Mouse (Mus musculus) kidney, postnatal 25 days (tissue): ENCODE measurements around the gene Bcr.
A peak's percentile ranks its signal among the peaks of the same experiment; 100 is the strongest.

ENCODE experiments used
- DNase-seq, 2 experiments: peaks; one replicate each; pipeline ENCODE4 v3.0.0; 2021; ENCODE audit warnings: mixed read lengths in 2 of 2

Bcr gene

DNA sequence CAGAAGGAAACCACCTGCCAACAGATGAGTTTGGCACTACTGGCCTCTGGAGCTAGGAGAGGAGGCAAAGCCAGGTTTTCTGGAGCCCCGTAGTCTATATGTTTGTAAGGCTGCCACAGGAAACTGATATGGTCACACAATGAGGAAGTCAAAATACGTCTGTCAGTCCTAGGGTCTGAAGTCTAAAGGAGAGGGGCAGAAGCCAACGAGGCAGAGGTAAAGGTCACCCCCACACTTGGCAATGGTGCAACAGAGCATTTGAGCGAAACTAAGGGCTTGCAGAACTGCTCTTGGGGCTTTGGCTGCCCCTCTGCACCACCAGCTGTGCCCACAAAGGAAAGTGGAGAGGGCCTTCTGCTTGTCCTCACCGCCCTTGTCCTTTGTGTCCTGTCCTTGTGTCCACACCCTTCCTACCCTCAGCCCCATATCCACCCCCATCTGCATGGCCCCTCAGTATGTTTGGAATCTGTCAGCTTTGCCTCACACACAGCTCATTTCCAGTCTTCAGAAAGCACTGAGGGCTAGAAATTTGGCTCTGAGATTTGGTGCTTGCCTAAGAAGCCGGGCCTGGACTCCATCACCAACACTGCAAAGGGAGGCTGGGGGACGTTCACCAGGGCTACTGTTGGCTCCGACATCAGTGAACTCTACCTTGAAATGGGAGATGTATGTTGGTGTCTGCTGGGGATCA, 127.1 kb downstream of the Bcr start:
- DNase-seq: no peak

DNA sequence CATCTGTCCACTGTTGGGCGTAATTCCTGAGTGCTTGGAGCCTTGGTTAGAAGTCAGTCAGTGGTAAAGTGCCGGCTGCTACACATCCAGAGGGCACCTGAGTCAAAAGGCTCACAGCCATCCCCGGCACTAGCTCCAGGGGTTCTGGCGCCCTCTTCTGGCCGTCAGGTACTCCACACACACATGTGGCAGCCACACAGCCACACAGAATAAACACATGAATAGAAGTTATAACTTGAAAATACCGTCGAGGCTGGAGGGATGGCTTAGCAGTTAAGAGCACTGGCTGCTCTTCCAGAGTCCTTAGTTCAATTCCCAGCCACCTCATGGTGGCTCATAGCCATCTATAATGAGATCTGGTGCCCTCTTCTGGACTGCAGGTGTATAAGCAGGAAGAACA, 131.3 kb downstream of the Bcr start:
- DNase-seq: no peak

DNA sequence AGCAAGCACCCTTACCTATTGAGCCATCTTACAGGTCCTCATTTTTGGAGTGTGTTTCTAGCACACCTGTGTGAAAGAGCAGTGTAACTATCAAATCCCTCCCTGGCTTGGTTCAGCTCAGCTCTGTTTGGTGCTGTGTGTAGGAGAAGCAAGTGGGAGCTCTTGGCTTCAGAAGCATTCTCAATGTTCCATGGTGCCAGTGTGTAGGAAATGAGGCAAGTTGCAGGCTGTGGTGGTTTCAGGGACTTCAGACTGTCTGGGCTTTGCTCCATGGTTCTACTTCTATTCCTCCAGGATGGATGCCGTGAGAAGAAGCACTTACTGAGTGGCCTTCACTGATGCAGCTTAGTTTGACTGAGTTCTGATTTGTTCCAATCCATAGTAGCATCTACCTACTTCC, 137.4 kb downstream of the Bcr start:
- no peak for DNase-seq

DNA sequence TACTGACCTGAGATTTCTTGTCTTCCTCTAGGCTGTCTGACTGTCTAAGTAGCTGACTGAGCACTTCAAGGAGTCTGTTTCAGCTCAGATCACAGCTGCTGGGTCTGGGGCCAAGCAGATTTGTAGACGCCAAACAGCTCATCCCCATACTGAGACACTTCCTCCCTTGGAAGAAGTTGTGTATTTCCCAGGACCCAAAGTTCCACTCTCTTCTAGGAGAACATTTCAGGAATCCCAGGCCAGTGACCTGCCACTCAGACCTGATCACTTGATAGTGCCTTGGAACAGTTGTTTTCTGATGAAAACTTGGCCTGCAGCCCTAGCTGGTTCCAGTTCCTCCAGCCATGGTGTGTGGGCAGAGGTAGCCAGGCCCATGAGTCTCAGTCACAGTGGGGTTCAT, 140.3 kb downstream of the Bcr start:
- DNase-seq: peak in 1 of 2 experiments; percentile 32

DNA sequence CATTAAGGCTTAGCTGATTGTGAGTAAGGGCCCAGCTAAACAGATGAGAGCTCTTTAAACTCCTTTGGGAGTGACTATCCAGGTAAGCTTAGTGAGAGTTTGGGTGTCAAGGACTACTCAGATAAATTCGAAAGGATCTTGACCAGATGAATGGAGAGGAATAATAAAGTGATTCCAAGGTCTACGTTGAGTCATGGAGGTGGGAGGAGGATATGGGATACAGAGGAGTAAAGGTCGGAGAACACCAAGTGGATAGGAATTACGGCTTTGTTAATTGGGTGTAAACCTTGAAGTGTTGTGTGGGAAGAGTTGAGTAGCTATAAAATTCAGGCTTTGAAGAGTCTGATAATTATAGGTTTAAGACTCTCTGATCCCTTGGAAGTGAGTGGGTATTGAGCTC, 145.8 kb downstream of the Bcr start:
- DNase-seq: no peak

DNA sequence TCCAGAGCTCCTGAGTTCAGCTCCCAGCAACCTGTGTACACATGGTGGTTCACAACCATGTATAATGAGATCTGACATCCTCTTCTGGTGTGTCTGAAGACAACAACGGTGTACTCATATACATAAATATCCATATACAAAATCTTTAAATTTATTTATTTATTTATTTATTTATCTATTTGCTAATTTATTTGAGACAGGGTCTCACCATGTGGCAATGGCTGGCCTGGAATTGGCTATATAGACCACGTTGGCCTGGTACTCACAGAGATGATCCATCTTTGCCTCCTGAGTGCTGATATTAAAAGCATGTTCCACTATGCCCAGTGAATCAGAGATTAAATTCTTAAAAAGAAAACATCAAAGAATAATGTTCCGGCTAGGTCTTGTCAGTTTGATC, 150.4 kb downstream of the Bcr start:
- no peak for DNase-seq

DNA sequence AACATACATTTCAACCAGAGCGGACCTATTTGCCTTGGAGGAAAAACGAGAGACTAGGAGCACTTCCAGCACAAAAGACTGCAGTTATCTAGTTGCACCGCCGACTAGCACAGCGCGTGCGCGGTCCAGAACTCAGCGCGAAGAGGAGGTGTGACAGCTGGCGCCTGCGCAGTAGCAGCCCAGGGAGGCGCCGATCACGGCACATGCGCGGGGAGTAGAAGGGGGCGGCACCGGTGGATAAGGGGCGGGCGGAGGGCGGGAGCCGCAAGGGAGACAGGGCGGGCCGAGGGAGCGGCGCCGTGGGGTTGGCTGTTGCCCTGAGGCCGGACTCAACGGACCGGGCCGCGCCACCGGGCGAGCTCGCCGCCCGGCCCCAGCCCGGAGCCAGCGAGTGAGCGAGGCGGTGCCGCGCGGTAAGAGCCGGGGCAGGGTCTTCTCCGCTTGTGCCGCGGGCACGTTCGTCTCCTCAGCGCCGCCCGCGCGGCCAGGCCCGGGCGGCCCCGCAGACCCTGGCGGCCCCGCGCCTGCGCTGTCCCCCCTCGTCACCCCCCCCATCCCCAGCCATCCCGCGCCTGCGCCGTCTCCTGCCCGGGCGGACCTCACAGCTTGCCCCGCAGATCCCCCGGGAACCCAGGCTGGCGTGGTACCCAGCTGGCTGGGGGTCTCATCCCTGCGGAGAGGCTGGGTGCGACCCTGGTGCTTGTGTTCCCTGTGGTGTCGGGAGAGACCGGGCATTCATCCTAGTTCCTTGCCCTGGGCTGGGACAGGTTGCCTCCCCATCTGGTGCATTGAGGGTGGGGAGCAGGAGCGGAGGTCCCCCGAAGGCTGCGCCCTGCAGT, 151.6 kb downstream of the Bcr start, which contains the start of gene Specc1l:
Gene Specc1l (plus strand): TSS at position 267 of the 839 bp plus-strand sequence.
- peak; percentile 95 to 98 for DNase-seq

DNA sequence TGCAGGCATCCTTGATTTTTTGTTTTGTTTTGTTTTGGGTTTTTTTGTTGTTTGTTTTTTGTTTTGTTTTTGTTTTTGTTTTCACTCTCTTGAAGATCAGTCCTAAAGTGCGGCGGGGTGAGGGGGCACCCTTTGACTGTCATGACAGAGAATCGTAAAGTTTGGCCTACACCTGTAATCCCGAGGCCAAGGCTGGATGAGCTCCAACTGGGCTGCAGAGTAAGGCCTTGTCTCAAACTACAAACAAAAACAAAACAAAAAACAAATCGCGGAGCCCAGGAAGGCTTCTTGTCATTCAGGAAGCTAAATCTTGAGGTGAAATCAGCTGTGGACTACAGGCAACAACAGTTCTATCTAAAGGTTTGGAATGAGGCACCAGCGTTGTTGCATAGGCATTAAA, 152.6 kb downstream of the Bcr start:
- DNase-seq: peak; percentile 48 to 56

DNA sequence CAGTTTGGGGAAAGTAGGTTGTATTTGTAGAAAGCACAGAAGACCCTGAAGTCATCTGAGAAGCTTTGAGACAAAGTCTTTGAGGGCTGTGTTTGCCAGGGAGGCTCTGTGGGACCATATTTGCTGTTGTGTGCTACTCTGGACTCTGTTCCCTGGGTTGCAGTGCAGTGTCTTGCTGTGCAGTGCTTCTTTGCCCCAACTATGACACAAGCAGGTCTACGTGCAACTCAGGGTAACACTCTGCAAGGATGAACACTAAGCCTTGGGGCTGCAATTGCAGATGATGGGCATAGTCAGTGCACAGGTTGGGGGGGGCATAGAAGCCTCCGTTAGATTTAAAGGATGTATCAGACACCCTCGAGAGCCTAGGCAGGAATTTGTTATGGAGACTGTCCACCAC, 160.3 kb downstream of the Bcr start:
- DNase-seq: no peak

DNA sequence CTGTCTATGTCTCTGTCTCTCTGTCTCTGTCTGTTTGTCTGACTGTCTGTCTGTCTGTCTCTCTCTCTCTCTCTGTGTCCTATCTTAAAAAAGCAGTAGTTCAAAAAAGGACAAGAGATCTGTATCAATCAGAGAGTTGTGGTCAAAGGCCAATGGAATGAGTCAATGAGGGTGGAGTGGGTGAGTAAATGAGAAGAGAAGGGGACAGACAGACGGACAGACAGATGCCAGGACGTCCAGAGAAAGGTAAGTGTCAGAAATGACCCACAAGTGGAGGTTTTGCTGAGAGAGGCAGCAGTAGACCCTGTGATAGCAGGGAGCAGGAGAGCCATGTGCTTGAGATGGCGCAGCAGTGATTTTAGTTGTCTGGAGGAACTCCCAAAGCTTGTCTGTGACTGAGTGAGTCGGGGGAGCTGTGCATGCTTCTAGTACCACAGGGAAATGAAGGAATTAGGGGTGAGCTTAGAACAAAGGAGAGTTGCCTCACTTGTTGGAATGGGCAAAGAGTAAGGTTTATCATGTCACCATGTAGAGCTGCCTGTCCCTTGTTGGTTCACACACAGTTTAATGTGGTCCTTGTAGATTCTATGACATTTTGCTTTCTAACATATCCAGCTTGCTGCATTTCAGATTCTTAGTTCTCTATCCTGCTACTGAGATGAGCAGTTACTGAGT, 161.7 kb downstream of the Bcr start:
- DNase-seq: no peak

DNA sequence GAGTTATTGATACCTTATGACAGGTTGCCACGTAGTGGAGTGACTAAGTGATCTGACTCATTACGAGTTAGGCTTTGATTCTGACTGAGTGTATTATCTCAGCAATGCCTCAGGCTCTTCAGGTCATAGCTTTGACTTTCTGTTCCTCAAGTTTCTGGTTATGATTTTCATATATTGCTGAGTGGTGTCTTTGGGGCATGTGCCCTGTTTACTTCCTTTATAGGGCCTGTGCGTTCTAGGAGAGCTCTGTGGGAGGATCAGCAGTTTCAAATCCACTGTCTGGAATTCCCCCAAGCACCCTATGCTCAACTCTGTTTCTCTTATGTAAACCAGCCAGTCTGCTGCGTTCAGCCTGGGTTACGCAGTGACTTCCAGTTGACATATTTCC, 162.2 kb downstream of the Bcr start:
- DNase-seq: no peak

DNA sequence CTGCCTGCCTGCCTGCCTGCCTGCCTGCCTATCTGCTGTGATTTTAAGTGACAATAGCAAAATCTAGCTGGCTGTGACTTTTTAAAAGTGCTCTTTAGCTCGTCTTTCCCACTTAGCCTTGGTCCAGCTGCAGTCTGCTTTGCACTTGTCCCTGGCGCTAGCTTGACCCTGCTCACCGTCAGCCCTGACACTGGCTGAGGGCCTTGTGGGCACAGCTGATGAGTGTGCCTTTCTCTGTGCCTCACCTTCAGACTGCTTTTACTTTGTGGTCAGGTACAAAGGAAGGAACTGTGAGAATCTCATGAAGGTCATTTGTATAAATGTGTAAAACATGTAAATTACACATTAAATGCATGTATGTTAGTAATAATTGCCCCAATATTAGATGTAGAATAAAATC, 163.8 kb downstream of the Bcr start:
- no peak for DNase-seq

DNA sequence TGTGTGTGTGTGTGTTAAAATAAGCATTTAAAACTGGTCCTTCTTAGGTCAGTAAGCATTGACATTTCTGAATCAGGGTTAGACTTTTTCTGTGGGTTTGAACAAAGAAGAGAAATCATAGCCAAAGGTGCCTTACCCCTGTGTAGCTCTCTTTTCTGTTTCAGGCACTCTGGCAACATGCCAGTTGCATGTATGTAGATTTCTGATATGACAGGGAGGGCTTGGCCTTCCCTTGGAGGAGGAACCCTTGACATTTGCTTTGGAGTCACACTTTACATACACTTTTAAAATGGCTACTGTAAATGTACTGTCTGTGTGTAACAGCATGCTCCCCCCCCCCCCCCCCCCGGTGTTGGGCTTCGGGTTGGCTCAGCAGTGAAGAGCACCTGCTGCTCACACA, 164.2 kb downstream of the Bcr start:
- no peak for DNase-seq

DNA sequence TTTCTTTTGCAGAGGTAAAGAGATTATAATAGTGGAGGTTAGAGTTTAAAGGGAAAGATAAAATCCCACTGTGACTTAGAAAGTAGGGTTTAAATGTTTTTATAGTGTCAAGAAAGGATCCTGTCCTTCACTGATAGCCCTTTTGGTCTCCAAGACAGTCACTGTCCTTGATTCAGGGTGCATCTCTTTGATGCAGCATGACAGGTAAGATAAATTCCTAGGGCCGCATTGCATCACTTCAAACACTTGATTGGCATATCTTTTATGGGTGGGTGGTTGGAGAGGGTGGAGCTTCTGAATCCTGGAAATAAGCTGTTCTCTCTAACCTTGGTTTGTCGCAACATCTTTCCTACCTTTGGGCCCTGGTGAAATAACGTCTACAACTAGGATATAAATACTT, 167.0 kb downstream of the Bcr start:
- no peak for DNase-seq

DNA sequence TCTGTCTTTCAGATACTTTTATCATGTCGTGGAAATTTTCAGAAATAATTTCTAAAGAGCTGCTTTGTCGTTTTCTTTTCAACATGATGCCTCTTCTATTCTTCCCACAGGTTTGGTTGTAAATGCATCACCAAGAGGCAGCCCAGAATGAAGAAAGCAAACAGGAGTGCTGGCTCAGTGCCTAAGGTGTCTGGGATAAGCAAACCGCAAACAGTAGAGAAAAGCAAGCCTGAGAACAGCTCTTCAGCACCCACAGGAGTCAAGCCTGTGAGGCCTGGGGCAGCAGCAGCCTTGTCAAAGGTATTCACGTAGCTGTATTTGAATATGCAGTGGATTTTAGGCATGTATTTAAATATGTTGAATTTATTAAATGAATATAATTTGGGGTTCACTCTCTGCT, 170.2 kb downstream of the Bcr start:
- DNase-seq: peak in 1 of 2 experiments; percentile 20

DNA sequence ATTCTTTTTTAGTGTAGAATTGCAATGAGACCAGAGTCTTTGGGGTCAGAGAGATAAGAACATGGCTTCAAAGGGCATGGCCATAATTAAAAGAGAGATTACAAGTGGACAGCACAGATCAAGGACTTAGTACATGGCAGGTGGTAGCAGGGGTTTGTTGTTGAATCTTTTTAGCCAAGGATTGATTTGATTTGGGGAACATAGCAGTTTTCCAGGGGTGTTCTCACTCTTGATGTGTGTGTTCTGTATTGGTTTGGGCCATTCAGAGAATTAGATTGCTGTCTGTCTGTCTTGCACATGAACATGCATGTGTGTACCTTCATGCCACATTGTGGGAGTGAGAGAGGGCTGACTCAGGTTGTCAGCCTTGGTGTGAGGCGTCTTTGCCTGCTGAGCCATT, 171.5 kb downstream of the Bcr start:
- DNase-seq: no peak

DNA sequence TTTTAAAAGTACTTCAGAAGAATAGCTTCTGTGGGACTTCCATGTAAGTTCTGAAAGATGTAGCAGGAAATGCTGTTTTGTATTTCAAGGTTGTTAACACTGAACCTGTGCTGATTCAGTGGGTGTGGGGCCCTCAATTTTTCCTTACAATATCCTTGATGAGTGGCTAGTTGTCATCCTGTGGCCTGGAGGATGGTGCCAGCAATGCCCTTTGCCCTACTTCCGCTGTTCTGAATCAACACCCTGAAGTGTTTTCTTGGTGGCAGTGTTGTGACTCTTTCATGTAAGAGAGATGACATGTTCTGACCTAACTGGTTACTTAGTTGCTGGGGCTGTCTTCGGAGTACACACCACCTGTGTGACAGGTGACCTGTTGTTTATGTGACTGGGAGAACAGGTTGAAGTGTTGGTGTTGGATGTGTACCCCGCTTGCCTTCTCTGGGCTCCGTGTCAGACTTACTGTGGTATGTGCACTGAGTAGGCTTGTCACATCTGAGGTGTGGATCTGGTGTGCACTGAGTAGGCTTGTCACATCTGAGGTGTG, 172.3 kb downstream of the Bcr start:
- DNase-seq: no peak

DNA sequence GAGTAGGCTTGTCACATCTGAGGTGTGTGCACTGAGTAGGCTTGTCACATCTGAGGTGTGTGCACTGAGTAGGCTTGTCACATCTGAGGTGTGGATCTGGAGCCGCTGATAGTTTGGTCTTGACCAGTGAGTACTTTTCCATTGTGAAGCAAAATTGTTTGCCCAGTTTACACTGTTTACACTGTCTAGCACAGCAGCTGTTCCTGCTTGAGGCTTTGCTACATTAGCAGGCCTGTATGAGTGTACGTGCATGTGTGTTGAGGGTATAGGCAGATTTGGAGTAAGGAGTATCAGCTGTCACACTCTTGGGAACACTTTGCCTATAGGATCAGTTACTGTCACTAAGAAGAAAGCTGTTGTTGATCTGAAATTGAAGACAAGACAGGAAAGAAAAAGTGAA, 173.1 kb downstream of the Bcr start:
- DNase-seq: no peak
